Mouse (Mus musculus) thymus, adult 2 months (tissue): ENCODE data around the gene Cap2. TPM values are rescaled to one million over a fixed set of nuclear protein-coding genes. Genes with fewer than 3 reads are reported as not detected.

Source experiments
- DNase-seq: peaks from one replicate; pipeline ENCODE4 v3.0.0; 2021
- H3K27ac ChIP-seq: fragments of 200-500 bp; 2 replicates; pipeline ENCODE4 v1.5.1; 2012; ENCODE audit warnings: low read length, control low read depth; ENCODE audit not compliant: control insufficient read depth, insufficient read depth
- H3K27me3 ChIP-seq: fragments of 200-500 bp; 2 replicates; pipeline ENCODE4 v1.6.1; 2012; ENCODE audit warnings: mild to moderate bottlenecking, low read length, moderate library complexity, mixed read lengths; ENCODE audit not compliant: control insufficient read depth, insufficient read depth
- H3K36me3 ChIP-seq: fragments of 200-500 bp; 2 replicates; pipeline ENCODE4 v1.6.1; 2012; ENCODE audit warnings: mild to moderate bottlenecking, low read length, moderate library complexity; ENCODE audit not compliant: control insufficient read depth, insufficient read depth
- H3K4me1 ChIP-seq: fragments of 200-500 bp; replicated peaks from 2 replicates; pipeline ENCODE4 v1.6.1; 2012; ENCODE audit warnings: low read length; ENCODE audit not compliant: control insufficient read depth, insufficient read depth
- H3K4me3 ChIP-seq: fragments of 200-500 bp; 2 replicates; pipeline ENCODE4 v1.5.1; 2012; ENCODE audit warnings: mild to moderate bottlenecking, low read length, control low read depth, moderate library complexity; ENCODE audit not compliant: control insufficient read depth, insufficient read depth
- CTCF ChIP-seq: fragments of 200-500 bp; IDR thresholded peaks from 2 replicates; pipeline ENCODE4 v1.5.1; 2012; ENCODE audit warnings: mild to moderate bottlenecking, control low read depth, low read length, moderate library complexity, borderline replicate concordance; ENCODE audit not compliant: control insufficient read depth, poor library complexity, insufficient read depth; ENCODE audit errors: extremely low read depth
- POLR2A ChIP-seq: fragments of 200-500 bp; IDR thresholded peaks from 2 replicates; pipeline ENCODE4 v1.6.1; 2012; ENCODE audit warnings: mild to moderate bottlenecking, low read length, control low read depth, moderate library complexity; ENCODE audit not compliant: control insufficient read depth, poor library complexity, insufficient read depth; ENCODE audit errors: extremely low read depth
- WGBS: fragments of 180-500 bp; shearing (Covaris S2); methylation state at CpG from one replicate; pipeline ENCODE4 v1.1.7; 2018; 5-methylcytosine and 5-hydroxymethylcytosine counted together
- polyA plus RNA-seq: library from polyadenylated mRNA; depleted of rRNA; stranded (reverse); fragments of >200 nt; gene quantifications from 2 replicates; pipeline ENCODE4 v1.2.3, GENCODE M21; 2012

Gene Cap2
- polyA plus RNA-seq, 1 experiment = 12.9 TPM

GRCm38 (mm10) chr13:46620964-46621757 lies 119.5 kb downstream of the Cap2 start:
- TF ChIP-seq CTCF (no peak), POLR2A (no peak)
- DNase-seq = no peak
- 97% methylated on average over 7 of the region's 7 CpGs for WGBS

GRCm38 (mm10) chr13:46626608-46627007 lies 125.0 kb downstream of the Cap2 start:
- H3K36me3 ChIP-seq = no peaks in the 10 kb centered on the region
- H3K4me3 ChIP-seq = no peak overlapping the region
- no peak for DNase-seq
- WGBS = 96% methylated on average over 9 of the region's 9 CpGs
- no peaks in the 10 kb centered on the region for H3K27me3 ChIP-seq
- no peaks in the 10 kb centered on the region; the same call in 1 of the 2 replicates for H3K4me1 ChIP-seq
- no peak for TF ChIP-seq CTCF
- no peak for TF ChIP-seq POLR2A
- no peak overlapping the region for H3K27ac ChIP-seq

More at GRCm38 (mm10) chr13:46620964-46621757, 119.5 kb downstream of the Cap2 start:
- no peaks in the 10 kb centered on the region for H3K36me3 ChIP-seq
- H3K27ac ChIP-seq = no peak overlapping the region
- no peaks in the 10 kb centered on the region for H3K27me3 ChIP-seq
- peaks cover 26% of the 10 kb centered on the region for H3K4me1 ChIP-seq
- no peak overlapping the region for H3K4me3 ChIP-seq

DNA sequence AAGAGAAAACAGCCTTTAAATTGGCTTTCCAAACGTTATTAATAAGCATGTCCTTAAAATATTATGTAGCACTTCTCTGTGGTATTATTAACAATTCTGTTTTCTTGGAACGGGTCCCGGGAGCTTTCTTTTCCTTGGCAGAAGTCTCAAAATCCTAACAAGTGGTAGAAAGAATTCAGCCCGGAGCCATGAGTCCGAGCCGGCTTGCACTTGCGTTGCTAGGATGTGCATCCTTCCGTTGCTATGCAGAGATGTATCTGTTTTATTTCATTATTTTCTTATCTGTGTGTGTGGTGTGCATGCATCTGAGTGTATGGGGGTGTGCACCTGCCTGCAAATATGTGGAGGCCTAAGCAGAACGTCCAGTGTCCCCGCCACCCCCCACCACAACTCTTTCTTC lies 126.2 kb downstream of the Cap2 start:
- no peak for DNase-seq
- no peak overlapping the region for H3K4me3 ChIP-seq
- no peaks in the 10 kb centered on the region for H3K36me3 ChIP-seq
- 95% methylated on average over 10 of the region's 10 CpGs for WGBS
- H3K4me1 ChIP-seq = peaks cover 3% of the 10 kb centered on the region
- TF ChIP-seq POLR2A (no peak), CTCF (no peak)
- no peak overlapping the region for H3K27ac ChIP-seq
- H3K27me3 ChIP-seq = no peaks in the 10 kb centered on the region

GRCm38 (mm10) chr13:46629391-46629790 lies 127.7 kb downstream of the Cap2 start:
- H3K4me3 ChIP-seq = no peak overlapping the region
- H3K36me3 ChIP-seq = no peaks in the 10 kb centered on the region
- no peaks in the 10 kb centered on the region for H3K27me3 ChIP-seq
- 90% methylated on average over 6 of the region's 6 CpGs for WGBS
- no peak for TF ChIP-seq CTCF
- no peak for TF ChIP-seq POLR2A
- no peak overlapping the region for H3K27ac ChIP-seq
- no peak for DNase-seq
- peaks cover 3% of the 10 kb centered on the region for H3K4me1 ChIP-seq

DNA sequence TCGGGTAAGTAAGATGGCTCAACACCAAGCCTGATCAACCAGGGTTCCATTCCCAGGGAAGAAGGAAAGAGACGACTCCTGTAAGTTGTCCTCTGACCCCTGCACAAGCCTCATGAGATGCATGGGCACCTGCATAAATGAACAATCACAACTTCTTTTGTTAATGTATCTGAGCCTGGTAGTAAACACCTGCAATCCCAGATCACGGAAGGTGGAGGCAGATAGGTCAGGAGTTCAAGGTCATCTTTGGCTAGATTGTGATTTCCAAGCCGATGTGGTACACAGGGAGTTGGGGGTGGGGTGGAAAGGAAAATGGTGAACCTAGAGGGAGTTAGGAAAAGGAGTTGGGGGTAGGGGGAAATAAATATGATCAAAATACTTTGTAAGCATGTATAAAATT lies 131.1 kb downstream of the Cap2 start:
- no peak for DNase-seq
- TF ChIP-seq CTCF = no peak
- no peak for TF ChIP-seq POLR2A
- H3K36me3 ChIP-seq = no peaks in the 10 kb centered on the region
- H3K27me3 ChIP-seq = no peaks in the 10 kb centered on the region
- peaks cover 3% of the 10 kb centered on the region for H3K4me1 ChIP-seq
- H3K27ac ChIP-seq = no peak overlapping the region
- 89% methylated on average over 4 of the region's 4 CpGs for WGBS
- H3K4me3 ChIP-seq = no peak overlapping the region

GRCm38 (mm10) chr13:46633320-46634132 lies 131.9 kb downstream of the Cap2 start:
- DNase-seq = no peak

More at GRCm38 (mm10) chr13:46633320-46634132, 131.9 kb downstream of the Cap2 start:
- 84% methylated on average over 18 of the region's 18 CpGs for WGBS
- H3K4me3 ChIP-seq = no peak overlapping the region
- TF ChIP-seq POLR2A = no peak
- no peak for TF ChIP-seq CTCF
- no peaks in the 10 kb centered on the region for H3K27me3 ChIP-seq
- no peak overlapping the region for H3K27ac ChIP-seq
- H3K4me1 ChIP-seq = peaks cover 3% of the 10 kb centered on the region
- H3K36me3 ChIP-seq = no peaks in the 10 kb centered on the region
